Mouse (Mus musculus) hindlimb bud, embryonic 11.5 days (tissue): ENCODE results near the gene Otub1.

Experiments used
- DNase-seq: peaks from one replicate; pipeline ENCODE4 v3.0.0-alpha.2; 2012; ENCODE audit warnings: low read depth, low spot score; ENCODE audit errors: extremely low spot score

The Otub1 gene

DNA sequence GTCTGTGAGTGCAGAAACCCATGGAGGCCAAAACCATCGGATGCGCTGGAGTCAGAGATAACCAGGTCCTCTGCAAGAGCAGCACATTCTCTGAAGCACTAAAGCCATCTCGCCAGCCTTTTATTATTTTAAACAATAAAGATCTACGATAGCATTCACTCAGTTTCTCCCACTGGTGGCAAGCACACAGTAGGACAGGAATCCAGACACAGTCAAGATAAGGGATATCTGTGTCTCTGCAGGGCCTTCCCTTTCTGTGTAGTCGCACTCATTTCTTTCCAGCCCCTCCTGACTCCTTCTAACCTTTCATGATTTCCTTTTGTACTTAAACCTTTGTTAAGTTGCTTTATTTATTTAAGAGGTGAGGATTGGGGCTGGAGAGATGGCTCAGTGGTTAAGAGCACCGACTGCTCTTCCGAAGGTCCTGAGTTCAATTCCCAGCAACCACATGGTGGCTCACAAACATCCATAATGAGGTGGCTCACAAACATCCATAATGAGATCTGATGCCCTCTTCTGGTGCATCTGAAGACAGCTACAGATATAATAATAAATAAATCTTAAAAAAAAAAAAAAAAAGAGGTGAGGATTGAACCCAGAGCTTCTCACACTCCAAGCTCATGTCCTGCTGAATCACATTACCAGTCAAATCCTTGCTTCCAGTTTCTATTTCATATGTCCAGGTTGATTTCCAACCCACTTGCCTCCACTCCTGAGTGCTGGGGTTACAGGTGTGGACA, 4.0 kb upstream of the Otub1 start:
- no peak for DNase-seq

DNA sequence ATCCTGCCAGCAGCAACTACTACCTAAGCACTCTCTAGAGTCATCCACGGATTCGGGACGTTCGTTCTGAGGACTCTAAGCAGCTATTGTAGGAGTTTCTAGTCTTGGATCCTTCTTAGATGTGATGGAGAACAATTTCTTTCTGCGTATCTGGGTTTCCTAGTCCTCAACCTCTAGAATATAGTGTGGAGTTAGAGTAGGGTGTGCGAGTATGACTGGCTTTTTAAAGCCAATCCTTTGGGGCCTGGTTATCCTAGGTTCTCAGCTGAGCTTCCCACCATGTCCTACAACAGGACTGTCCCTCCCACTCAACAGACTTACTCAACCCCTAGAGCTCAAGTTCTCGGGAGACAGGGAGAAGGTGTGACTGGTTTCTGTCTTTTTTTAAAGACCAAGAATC, 790 bp downstream of the Otub1 start:
- no peak for DNase-seq

DNA sequence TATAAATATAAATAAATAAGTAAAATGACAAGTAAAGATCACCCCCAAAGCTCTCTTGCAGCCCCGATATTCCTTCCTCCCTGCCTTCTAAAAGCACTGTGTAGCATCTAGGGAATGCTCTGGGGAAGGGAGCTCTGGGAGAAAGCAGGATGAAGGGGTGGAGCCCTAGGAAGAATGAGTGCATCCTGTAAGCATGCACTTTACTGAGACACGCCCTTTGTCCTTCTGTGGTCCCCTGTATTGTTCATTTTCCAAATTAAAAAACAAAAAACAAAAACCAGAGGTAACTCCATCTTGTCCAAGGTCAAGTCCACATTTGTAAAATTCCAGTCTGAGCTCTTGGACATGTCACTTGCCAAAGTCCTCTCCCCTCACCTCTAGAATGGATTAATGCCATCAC, 1.2 kb downstream of the Otub1 start:
- DNase-seq, result no peak

DNA sequence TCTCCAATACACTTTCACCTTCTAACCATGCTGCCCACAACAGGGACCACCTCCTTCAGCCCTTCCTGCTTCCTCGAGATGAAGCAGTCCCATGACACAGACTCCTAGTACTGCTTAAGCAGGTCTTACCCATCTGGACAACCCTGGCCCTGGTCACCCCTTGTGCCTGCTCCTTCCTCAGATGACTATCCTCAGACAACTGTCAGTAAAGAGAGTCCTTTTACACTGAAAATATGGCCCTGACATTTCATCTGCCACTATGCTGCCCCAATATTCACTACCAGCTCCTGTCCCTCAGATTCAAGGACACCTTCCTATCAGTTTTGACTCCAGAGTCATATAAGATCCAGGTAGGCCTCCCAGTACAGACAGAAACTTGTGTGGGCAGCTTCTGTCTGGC, 5.7 kb downstream of the Otub1 start:
- DNase-seq, result no peak

DNA sequence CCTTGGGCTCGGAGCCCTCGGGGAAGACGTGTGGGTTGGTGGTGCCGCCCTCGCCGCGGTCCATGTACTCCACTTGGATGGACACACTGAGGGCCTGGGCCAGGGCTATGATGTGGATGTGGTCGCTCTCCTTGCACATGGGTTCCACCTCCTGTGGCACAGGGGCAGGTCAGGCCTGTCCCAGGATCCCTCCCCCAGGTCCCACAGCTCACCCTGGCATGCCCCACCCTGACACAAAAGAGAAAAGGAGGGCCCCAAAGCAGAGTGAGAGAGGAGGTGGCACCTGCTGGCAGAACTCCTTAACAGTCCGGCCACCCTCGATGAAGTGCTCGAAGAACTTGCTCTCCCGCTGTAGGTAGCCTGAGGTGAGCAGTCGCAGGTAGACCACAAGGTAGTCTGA, 7.0 kb downstream of the Otub1 start:
- DNase-seq, result no peak

DNA sequence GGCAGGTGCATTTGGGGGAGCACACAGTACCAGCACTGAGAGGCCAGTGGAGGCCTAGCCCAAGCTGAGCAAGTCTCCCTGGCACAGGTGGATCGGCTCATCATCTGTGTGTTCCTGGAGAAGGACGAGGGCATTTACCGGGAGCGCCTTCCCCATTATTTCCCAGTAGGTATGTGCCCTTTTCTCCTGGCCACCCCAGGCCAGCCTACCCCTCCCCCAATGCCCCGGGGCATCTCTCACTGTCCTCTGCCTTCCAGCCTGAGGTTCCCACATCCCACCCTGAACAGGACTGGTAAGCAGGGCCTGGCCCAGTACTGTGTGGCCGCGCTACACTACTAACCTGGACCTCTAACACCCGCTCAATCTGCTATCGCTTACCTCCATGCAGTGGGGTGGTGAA, 8.7 kb downstream of the Otub1 start:
- no peak for DNase-seq

DNA sequence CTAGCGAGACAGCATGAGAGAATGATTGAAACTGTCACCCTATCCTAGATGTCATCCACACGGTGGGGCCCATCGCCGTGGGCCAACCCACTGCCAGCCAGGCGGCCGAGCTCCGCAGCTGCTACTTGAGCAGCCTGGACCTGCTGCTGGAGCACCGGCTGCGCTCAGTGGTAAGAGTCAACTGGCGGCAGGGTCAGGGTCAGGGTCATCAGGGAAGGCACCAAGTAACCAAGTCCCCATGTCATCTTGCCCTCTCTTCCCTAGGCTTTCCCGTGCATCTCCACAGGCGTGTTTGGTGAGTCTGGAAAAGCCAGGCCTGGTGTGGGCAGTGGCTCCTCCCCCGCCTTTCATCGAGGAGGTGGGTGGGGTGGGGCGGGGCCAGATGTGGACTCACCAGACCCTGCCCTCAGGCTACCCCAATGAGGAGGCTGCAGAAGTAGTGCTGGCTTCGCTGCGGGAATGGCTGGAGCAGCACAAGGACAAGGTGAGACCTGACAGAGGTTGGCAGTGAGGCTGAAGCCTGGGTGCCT, 9.3 kb downstream of the Otub1 start:
- no peak for DNase-seq

DNA sequence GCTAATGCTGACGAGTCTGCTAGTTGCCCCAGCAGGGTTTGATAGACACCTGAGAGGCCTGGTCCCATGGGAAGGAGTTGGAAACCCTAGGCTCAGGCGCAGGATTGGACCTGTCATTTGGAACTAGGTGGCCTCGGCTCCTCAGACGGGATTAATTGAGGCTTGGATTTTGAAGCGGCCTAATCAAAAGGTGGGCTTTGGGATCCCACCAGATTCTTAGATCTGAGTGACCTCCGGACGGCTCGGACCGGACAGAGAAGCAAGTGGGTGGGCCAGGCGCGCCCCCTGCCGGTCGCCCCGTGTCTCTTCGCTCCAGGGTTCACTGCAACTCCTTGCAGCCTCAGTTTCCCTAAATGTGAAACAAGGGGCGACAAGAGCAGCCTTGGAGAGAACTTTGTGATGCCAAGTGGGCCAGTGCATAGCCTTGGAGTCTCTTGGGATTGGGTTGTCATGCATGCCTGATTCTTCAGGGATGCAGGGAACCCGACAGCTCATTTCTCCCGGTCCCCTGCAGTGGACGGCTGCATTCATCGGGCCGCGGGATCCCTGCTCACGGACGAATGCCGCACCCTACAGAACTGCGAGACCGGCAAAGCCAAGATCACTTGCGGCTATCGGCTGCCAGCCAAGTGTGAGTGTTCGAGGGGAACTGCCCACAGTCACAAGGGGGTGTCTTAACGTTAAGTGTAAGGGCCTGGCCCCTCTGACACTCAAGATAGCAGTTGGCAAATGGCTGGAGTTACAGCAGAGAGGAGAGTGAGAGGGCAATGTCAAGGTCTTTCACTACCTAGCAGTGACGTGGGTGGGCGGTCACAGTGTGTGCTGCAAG, 10.0 kb downstream of the Otub1 start:
- DNase-seq, result no peak

DNA sequence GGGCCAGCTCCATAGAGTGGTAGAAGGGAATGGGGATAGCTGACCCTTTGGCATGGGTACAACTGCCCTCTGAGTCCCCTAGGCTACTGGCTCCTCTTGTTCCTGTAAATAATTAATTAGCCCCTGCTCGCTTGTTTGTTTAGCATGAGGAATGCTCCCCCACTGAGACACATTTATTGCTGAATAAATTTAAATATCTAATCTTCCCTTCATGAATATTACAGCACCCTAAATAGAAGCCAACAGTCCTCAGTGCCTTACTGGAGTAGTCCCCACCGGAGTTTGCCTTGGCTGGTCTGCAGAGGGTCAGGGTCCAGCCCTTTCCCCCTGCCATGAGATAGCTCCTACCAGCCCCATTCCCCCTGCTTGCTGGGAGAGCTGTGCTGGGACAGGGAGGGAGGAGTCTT, 13.6 kb downstream of the Otub1 start:
- no peak for DNase-seq

DNA sequence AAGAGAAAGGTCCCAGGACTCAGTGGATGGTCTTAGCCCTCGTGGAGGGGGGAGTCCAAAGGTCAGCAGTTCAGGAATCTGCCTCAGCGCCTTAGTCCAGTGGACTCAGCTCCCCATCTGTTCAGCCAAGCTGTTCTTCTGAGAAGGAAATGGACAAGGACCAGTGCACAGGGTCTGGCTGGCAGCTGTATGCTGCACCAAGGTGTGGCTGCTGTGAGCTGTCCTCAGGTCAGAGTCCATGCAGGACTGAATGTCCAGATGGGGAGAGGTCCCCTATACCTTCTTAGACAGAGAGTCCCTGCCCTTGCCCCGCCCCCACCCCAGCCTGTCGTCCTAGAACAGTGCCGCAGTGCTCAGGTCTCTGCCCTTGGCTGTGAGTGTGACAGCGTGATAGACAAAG, 14.5 kb downstream of the Otub1 start:
- DNase-seq, result no peak

DNA sequence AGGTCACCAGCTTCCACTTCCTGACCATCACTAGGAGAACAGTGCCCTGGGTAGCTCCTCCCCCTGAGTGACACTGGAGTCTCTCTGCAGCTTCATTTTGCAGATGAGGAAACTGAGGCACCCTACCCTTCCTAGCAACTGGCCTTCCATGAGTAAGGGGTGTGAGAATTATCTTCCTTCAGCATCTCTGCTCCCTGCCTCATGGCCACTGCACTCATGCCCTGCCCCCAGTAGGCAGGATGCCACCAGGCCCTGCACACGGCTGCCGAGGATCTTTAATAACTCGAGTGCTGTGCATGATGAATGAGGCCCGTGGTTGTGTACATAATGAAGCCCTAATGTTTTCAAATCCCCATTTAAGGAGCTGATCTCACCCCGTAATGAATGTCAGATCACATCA, 15.1 kb downstream of the Otub1 start:
- DNase-seq, result no peak

DNA sequence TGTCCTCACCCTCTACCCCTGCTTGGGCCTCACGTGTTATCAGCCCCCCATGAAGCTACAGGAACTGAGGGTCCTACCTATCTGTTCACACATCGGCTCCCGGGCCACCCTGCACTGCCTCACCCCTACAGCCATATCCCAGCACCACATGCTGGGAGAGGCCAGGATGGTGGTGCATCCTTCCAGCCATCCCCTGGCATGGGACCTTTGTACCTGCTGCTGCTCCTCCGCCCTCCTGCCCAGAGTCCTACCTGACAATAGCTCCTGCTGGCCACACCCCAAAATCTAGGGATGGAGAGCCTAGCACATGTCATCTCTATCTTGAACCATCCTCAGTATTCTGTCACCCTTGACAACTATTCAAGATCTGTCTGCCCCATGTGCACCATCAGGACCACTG, 17.1 kb downstream of the Otub1 start:
- DNase-seq, result no peak

DNA sequence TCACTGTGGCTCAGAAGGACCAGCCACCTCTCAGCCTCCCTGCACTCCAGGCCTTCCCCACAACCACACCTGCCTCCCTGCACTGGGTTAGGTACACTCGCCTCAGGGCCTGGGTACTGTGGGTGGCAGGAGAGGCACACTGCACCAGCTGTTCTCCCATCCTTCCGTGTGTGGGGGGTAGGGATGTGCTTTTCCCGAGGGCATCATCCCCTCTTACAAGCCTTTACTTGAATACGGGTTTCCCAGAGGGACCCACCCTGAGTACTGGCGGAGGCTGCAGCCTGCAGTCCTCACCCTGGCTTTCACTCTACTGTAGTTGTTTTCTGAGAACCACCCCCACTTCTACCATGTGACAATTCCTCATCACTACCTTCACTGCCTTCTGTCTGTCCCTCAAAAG, 19.0 kb downstream of the Otub1 start:
- no peak for DNase-seq

DNA sequence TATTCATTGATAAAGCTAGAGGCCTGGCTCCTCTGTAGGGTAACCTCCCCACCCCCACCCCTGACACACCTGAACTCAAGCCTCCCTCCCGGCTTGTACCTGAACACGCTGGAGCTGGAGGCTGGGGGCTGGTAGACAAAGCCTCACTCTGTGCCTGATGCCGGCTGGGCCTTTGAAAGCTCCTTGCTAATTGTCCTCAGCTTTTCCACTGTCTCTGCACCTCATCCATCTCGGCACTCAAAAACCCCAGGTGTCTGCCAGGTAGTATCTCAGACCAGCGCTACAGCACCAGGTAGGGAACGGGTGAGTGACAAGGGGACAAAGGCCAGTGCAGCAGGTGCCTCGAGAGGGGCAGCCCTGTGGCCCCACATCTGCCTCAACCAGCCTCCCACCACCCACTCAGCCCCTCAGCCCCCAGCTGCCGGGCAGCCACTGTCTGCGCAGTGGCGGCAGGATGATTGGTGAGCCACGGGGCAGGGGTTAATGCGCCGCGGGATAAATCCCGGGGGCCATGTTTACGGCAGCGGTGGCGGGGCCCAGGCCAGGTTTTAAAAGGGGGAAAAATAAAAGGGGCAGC, 20.3 kb downstream of the Otub1 start:
- DNase-seq, result no peak

DNA sequence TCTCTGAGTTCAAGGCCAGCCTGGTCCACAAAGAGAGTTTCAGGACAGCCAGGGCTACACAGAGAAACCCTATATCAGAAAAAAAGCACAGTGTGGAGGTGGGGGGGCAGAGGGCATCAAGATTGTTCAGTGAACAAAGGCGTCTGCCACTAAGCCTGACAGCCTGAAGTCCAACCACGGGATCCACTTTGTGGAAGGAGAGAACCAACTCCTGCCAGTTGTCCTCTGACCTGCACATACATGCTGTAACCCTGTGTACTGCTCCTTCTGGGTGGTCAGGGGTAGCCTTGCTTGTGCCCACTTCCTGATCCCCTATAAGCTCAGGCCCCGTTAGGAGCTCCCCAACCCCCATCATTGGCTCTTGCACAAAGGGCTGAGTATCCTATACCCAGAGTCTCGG, 21.1 kb downstream of the Otub1 start:
- no peak for DNase-seq

DNA sequence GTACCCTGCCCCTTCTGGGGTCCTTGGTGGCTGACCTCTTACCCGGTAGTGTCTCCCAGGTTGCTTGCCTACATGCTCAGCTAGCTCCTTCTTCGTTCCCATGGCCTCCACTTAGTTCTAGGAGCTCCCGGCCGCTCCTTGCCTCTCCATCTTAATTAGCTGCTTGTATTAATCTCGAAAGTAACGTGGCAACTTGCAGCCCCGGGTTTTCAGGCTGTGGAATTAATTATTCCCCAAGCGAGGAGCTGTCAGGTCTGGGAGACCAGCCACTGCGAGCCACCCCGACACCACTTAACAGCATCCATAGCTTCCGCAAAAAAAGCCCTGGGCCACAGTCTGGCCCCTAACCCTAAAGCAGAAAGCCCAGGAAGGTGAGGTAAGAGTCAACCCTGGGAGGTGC, 22.7 kb downstream of the Otub1 start:
- DNase-seq, result no peak

DNA sequence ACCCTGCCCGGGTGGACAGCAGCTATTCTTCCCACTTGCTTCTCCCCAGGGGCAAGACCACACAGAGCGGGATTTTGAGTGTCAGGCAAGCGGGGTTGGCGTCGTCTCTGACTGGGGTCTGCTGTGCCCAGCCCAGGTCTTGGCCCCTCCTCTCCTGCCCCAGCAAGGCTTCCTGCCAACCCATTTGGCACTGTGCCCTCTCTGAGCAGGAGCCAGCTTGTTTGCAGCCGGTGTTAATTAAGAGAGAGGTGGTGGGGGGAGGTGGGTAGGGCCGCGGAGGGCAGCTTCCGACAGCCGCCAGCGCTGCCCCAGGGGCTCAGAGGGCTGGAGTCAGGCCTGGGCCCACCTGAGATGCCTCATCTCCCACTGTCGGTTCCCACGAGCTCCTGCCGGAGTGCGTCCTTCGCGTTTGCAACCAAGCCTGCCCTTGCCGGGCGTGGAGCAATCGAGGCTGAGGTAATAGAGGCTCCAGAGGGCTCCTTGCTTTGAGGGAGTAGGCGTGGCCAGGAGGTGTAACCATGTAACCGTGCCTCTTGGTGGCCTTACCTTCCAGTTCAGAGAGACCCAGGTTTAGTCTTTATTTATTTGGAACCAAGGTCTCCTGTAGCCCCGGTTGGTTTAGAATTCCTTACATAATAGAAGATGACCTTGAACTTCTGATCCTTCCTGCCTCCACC, 23.7 kb downstream of the Otub1 start:
- no peak for DNase-seq

DNA sequence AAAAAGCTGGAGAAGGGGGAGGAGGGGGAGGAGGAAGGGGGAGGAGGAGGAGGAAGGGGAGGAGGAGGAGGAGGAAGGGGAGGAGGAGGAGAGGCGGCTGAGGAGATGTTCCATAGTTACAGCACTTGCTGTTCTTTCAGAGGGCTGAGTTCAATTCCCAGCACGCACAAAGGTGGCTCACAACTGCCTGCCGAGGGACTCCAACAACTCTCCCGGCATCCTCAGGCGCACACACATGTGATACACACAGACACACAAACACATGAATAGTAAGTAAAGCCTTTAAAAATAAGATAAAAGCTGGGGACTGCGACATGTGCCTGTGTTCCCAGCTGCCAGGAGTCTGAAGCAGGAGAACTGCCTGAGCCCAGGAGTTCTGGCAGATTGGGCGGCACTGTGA, 24.6 kb downstream of the Otub1 start:
- DNase-seq, result no peak

DNA sequence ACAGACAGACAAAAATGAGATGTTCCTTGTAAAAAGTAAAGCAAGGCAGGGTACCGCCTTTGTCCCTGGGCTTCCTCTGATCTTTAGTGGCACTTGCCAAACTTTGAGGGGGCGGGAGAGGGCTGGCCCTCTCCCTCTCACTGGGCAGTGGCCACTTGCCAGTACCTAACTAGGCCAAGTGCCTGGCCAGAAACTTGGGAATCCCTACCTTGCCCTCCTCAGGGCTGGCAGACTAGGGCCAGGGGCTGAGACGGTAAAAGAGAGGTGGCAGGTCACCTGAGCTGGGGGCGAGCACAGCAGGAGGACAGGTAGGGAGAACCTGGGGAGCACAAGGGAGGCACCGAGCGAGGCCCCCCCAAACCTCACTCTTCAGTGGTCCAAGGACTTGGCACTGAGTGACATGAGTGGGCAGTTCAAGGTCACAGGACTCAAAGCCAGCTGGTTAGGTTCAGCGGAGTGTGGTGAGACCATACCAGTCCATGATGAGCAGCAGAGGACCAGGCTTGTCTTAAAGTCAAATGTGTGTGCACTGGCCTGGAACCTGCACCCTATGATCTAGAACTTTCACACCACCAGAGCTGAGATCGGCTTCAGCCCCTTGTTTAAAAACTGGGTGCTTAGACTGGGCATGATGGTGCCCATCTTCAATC, 25.2 kb downstream of the Otub1 start:
- no peak for DNase-seq

DNA sequence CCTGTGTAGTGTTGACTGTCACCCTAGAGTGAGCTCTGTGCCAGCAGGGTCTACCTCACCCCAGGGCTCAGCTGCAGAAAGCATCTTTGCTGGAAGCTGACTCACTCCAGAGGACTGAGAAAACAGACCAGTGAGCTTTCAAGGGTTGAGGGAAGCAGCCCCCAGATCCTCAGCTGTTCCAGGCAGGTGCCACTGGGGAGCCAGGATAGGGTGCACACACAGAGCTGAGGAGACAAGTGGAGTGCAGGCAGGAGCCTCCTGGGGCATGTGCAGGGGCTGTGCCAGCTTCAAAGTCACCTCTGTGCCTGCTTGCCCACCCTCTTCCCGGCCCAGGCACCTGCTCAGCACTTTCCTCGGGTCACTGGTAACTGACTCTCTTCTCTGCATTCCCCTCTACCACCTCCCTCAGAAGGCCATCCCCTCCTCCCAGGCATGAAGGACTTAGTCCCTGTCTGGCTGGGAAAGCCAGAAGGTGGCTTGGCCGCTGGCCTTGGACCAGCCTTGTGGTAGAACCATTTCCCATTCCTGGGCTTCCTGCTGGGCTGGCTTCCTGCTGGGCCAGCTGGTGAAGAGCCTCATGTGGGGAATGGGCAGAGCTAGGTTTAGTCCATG, 27.2 kb downstream of the Otub1 start:
- DNase-seq, result no peak
